Mouse (Mus musculus) common myeloid progenitor, adult 5-6 weeks (primary cell): Measurements from ENCODE around the gene Gnb1. TPM values are rescaled to one million over a fixed set of nuclear protein-coding genes. Genes with fewer than 3 reads are reported as not detected.

Source experiments
- ATAC-seq: replicated peaks from 2 replicates; pipeline ENCODE4 v1.8.0; 2016; ENCODE audit warnings: low read depth, mild to moderate bottlenecking, moderate TSS enrichment, inconsistent platforms; ENCODE audit not compliant: poor library complexity, severe bottlenecking
- total RNA-seq: library from RNA; stranded (forward); fragments of 200-1000, 187-1606 nt; gene quantifications from 2 replicates; pipeline ENCODE4 v1.2.3, GENCODE M21; 2017

Gnb1 gene
- total RNA-seq, 1 experiment from 2014 or later = 208 TPM

DNA sequence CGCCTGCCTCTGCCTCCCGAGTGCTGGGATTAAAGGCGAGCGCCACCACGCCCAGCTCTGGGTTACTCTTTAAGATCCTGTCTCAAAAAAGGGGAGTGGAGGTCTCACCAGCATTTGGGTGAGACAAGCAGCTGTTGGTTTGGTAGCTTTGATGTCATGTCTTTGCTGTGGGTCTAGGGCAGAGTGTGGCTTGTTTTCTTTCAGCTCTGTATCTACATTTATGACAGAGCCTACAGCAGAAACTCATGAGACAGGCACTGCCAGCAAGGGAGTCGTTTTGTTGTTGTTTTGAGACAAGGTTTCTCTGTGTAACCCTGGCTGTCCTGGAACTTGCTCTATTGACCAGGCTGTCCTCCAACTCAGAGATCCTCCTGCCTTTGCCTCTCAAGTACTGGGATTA is 112.6 kb downstream of the Gnb1 start:
- ATAC-seq = no peak

DNA sequence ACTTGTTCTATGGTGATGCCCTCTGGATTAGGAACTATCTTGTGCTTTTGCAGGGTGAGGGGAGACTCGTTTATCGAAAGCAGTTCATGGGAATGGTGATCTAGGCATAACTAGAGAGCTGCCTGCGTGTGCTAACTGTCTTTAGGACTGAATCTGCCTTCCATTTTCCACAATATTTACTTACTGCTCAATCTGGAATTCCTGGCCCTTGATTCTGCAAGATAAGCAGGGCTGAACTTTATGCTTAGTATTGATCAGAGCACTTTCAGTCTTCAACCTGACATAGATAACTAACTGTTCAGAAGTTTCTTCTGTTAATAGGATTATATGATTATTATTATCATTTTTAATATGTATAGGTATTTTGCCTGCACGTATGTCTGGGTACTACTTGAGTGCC is 114.0 kb downstream of the Gnb1 start:
- ATAC-seq = no peak

DNA sequence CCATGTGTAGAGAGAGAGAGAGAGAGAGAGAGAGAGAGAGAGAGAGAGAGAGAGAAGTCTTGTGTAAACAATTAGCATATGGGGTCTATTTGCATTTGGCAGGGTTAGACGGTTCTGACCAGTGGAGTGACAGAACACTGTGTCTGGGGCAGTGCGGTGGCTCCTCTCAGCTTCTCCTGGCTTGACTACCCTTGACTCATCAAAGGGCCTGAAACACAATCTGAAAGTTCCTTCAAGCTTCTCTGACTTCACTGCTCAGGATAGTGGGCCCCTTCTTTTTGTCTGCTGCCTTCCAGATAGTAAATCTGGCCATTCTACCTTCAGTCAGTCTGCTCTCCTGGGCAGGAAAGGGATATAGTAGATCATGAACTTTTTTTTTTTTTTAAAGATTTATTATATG is 115.7 kb downstream of the Gnb1 start:
- no peak for ATAC-seq

Other genes with a start within 250 kb of the Gnb1 start
- gene Faap20, start 241.6 kb upstream of the Gnb1 start, total RNA-seq = 25.5 and 25.9 TPM in 2 replicates
- not detected in 2 replicates for gene Prkcz, start 130.0 kb upstream of the Gnb1 start, total RNA-seq
- 0.05 TPM in 1 of 2 replicates, not detected in the other for gene Gabrd, start 93.2 kb upstream of the Gnb1 start, total RNA-seq
- gene Cfap74, start 82.2 kb upstream of the Gnb1 start, total RNA-seq = 0.23 and 0.29 TPM in 2 replicates
- gene Tmem52, start 22.2 kb upstream of the Gnb1 start, total RNA-seq = not detected in 2 replicates
- gene Nadk, start 71.0 kb downstream of the Gnb1 start, total RNA-seq = 50.8 and 57.0 TPM in 2 replicates
- gene Slc35e2, start 110.1 kb downstream of the Gnb1 start, total RNA-seq = 14.2 and 15.8 TPM in 2 replicates
- gene Cdk11b, start 133.5 kb downstream of the Gnb1 start, total RNA-seq = 50.8 and 66.1 TPM in 2 replicates
- not detected in 2 replicates for gene Gm10563, start 154.0 kb downstream of the Gnb1 start, total RNA-seq
- gene Mmp23, start 162.0 kb downstream of the Gnb1 start, total RNA-seq = 0.91 TPM in 1 of 2 replicates, not detected in the other
- 18.9 and 21.1 TPM in 2 replicates for gene Mib2, start 177.8 kb downstream of the Gnb1 start, total RNA-seq
- gene Fndc10, start 203.0 kb downstream of the Gnb1 start, total RNA-seq = 2.9 and 3.2 TPM in 2 replicates
- gene Ssu72, start 213.4 kb downstream of the Gnb1 start, total RNA-seq = 73.2 and 108 TPM in 2 replicates
- gene Tmem240, start 243.4 kb downstream of the Gnb1 start, total RNA-seq = 0.29 TPM in 1 of 2 replicates, not detected in the other